In genomic region chr1:119868395-119869161, GRCm38 (mm10) we compare ENCODE assay signal across 10 mouse cellular contexts. TPM values are rescaled to one million over a fixed set of nuclear protein-coding genes. Genes with fewer than 3 reads are reported as not detected.
A peak's percentile ranks its signal among the peaks of the same experiment; 100 is the strongest.
DNase-seq lines count a peak whose midpoint lies in the region; ATAC-seq and TF ChIP-seq lines count a peak whose summit lies in the region.
"Had no signal": no experiment of that assay in that cellular context is flagged by ENCODE, and none has a peak within 500 bp of the region (broad histone marks: within the 10 kb centered on the region; RNA-seq: fewer than 3 reads in every experiment).

No protein-coding gene starts in this region.

- no peak overlapping the region for H3K4me3 ChIP-seq in kidney, embryonic 15.5 days (replicated peaks)
- no peak overlapping the region for H3K4me3 ChIP-seq in hindbrain, embryonic 13.5 days
- H3K4me3 ChIP-seq in neural tube, embryonic 13.5 days, result no peak overlapping the region

- H3K36me3 ChIP-seq in kidney, embryonic 15.5 days, result no peaks in the 10 kb centered on the region
- H3K36me3 ChIP-seq in hindbrain, embryonic 13.5 days, result no peaks in the 10 kb centered on the region
- H3K36me3 ChIP-seq in neural tube, embryonic 13.5 days, result no peaks in the 10 kb centered on the region

- no peaks in the 10 kb centered on the region for H3K4me1 ChIP-seq in kidney, embryonic 15.5 days
- H3K4me1 ChIP-seq in hindbrain, embryonic 13.5 days (replicated peaks), result peaks cover 27% of the 10 kb centered on the region
- peaks cover 22% of the 10 kb centered on the region for H3K4me1 ChIP-seq in neural tube, embryonic 13.5 days (replicated peaks)

- H3K9me3 ChIP-seq in kidney, embryonic 15.5 days (replicated peaks), result no peaks in the 10 kb centered on the region
- H3K9me3 ChIP-seq in hindbrain, embryonic 13.5 days, result no peaks in the 10 kb centered on the region
- no peaks in the 10 kb centered on the region for H3K9me3 ChIP-seq in neural tube, embryonic 13.5 days

- 65% methylated on average over 13 of the region's 13 CpGs for WGBS in kidney, embryonic 15.5 days
- 36% methylated on average over 13 of the region's 13 CpGs for WGBS in hindbrain, embryonic 13.5 days
- 37% methylated on average over 13 of the region's 13 CpGs for WGBS in neural tube, embryonic 13.5 days

- H3K27me3 ChIP-seq in kidney, embryonic 15.5 days, result no peaks in the 10 kb centered on the region
- H3K27me3 ChIP-seq in hindbrain, embryonic 13.5 days, result no peaks in the 10 kb centered on the region
- no peaks in the 10 kb centered on the region for H3K27me3 ChIP-seq in neural tube, embryonic 13.5 days
- H3K27me3 ChIP-seq: Patski had no signal

- DNase-seq in kidney, postnatal 36 days, result no peak
- peak; percentile 52 for DNase-seq in brain, embryonic 14.5 days (ENCODE audit: low read depth)
- no peak for DNase-seq in layer of hippocampus, adult 9-11 months
- DNase-seq in urinary bladder, postnatal 25 days (ENCODE audit: low spot score), result no peak
- DNase-seq: cerebellum, adult 9-11 months; kidney, postnatal 14 days had no signal

- H3K4me2 ChIP-seq in kidney, embryonic 15.5 days, result no peak overlapping the region
- H3K4me2 ChIP-seq in hindbrain, embryonic 13.5 days, result no peak overlapping the region
- H3K4me2 ChIP-seq in neural tube, embryonic 13.5 days, result no peak overlapping the region

- no peak for TF ChIP-seq POLR2A in brain, embryonic 14.5 days (IDR thresholded peaks at IDR 0.05; ENCODE audit: borderline replicate concordance, extremely low read depth, insufficient read depth, insufficient read length, poor library complexity, severe bottlenecking)

- H3K9ac ChIP-seq in kidney, embryonic 15.5 days, result no peak overlapping the region
- no peak overlapping the region for H3K9ac ChIP-seq in hindbrain, embryonic 13.5 days
- no peak overlapping the region for H3K9ac ChIP-seq in neural tube, embryonic 13.5 days

- 0 out of 2 replicates have a peak overlapping the region, but pooled peaks have one; percentile 14 for H3K27ac ChIP-seq in kidney, embryonic 15.5 days
- H3K27ac ChIP-seq in hindbrain, embryonic 13.5 days, result no peak overlapping the region
- no peak overlapping the region for H3K27ac ChIP-seq in neural tube, embryonic 13.5 days (replicated peaks)

- ATAC-seq in kidney, embryonic 15.5 days (replicated peaks; ENCODE audit: low FRiP score), result no peak
- peak; percentile 65 for ATAC-seq in hindbrain, embryonic 13.5 days (ENCODE audit: low FRiP score)
- peak; percentile 32; the same call in 1 of the 2 replicates for ATAC-seq in neural tube, embryonic 13.5 days (ENCODE audit: low read depth)
- ATAC-seq: Patski had no signal

- no peak for TF ChIP-seq CTCF in brain, embryonic 14.5 days (IDR thresholded peaks at IDR 0.05; ENCODE audit: borderline replicate concordance, extremely low read depth, insufficient read depth, insufficient read length)

RNA-seq across cellular contexts. Expression of gene Ptpn4, which starts 31.2 kb away (rescaled TPM):
- polyA plus RNA-seq in kidney, embryonic 15.5 days (2015; fragmentation: Nextera tagmentation; extraction: Ambion mirVana), result 6.7 and 7.9 TPM in 2 replicates
- 13.2 and 13.3 TPM in 2 replicates for polyA plus RNA-seq in brain, embryonic 14.5 days (2012; rRNA removed)
- 11.4 and 12.1 TPM in 2 replicates for polyA plus RNA-seq in hindbrain, embryonic 13.5 days (2015; fragmentation: Nextera tagmentation; extraction: Ambion mirVana)
- 8.3 and 18.8 TPM in 2 replicates for polyA plus RNA-seq in neural tube, embryonic 13.5 days (2015; fragmentation: Nextera tagmentation; extraction: Ambion mirVana)

RNA-seq across cellular contexts. Expression of gene Tmem177, which starts 44.4 kb away (rescaled TPM):
- 7.6 and 8.1 TPM in 2 replicates for polyA plus RNA-seq in kidney, embryonic 15.5 days (2015; fragmentation: Nextera tagmentation; extraction: Ambion mirVana)
- polyA plus RNA-seq in brain, embryonic 14.5 days (2012; rRNA removed), result 8.4 and 9.5 TPM in 2 replicates
- polyA plus RNA-seq in hindbrain, embryonic 13.5 days (2015; fragmentation: Nextera tagmentation; extraction: Ambion mirVana), result 9.0 and 9.4 TPM in 2 replicates
- 6.9 and 7.2 TPM in 2 replicates for polyA plus RNA-seq in neural tube, embryonic 13.5 days (2015; fragmentation: Nextera tagmentation; extraction: Ambion mirVana)
